8 mouse cellular contexts compared by ENCODE assay signal in the genomic region with DNA sequence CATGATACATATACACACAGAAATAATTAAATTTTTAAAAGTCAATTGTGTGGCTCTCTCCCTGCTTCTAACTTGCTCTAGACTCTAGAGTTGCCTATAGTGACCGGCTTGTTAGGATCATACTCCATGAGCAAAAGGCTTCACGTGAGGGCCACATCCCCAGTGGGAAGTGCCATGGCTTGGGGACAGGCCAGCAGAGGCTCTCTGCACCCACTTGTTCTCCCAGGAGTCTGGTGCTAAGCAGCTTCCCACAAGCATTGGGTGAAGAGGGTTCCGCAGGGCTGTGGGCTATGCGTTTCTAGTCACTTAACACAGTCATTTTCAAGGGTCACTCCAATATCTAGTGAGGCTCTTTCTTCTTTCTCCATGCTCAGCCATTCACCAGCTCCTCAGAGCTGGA. TPM values are rescaled to one million over a fixed set of nuclear protein-coding genes. Genes with fewer than 3 reads are reported as not detected.
DNase-seq lines count a peak whose midpoint lies in the region; ATAC-seq and TF ChIP-seq lines count a peak whose summit lies in the region.

No protein-coding gene starts in this region.

- no peak for ATAC-seq in heart, embryonic 13.5 days (ENCODE audit: extremely low read depth, insufficient number of reproducible peaks, low FRiP score, low TSS enrichment)
- no peak for ATAC-seq in midbrain, postnatal 0 days (ENCODE audit: low FRiP score)
- ATAC-seq in midbrain, embryonic 11.5 days (ENCODE audit: low FRiP score) = no peak
- ATAC-seq in stomach, postnatal 0 days (ENCODE audit: low FRiP score, low TSS enrichment) = no peak

- H3K9me3 ChIP-seq in heart, embryonic 13.5 days = no peaks in the 10 kb centered on the region
- H3K9me3 ChIP-seq in midbrain, postnatal 0 days (ENCODE audit: low read length) = no peaks in the 10 kb centered on the region
- no peaks in the 10 kb centered on the region for H3K9me3 ChIP-seq in midbrain, embryonic 11.5 days (ENCODE audit: control insufficient read depth, low read length)
- no peaks in the 10 kb centered on the region for H3K9me3 ChIP-seq in stomach, postnatal 0 days (ENCODE audit: control insufficient read depth, low read length)

- no peak overlapping the region for H3K9ac ChIP-seq in heart, embryonic 13.5 days
- no peak overlapping the region for H3K9ac ChIP-seq in midbrain, postnatal 0 days (replicated peaks; ENCODE audit: low read length, poor library complexity, severe bottlenecking)
- H3K9ac ChIP-seq in midbrain, embryonic 11.5 days (ENCODE audit: low read length) = no peak overlapping the region
- peak overlapping the region; percentile 82 for H3K9ac ChIP-seq in stomach, postnatal 0 days (ENCODE audit: low read length)

- H3K4me2 ChIP-seq in heart, embryonic 13.5 days = peak overlapping the region; percentile 92; the same call in 1 of the 2 replicates
- 0 out of 2 replicates have a peak overlapping the region, but pooled peaks have one; percentile 80 for H3K4me2 ChIP-seq in midbrain, postnatal 0 days (ENCODE audit: low read depth, low read length, poor library complexity, severe bottlenecking)
- H3K4me2 ChIP-seq in midbrain, embryonic 11.5 days = no peak overlapping the region
- H3K4me2 ChIP-seq in stomach, postnatal 0 days (replicated peaks; ENCODE audit: low read depth) = peak overlapping the region; percentile 77

- no peaks in the 10 kb centered on the region for H3K36me3 ChIP-seq in heart, embryonic 13.5 days
- no peaks in the 10 kb centered on the region for H3K36me3 ChIP-seq in midbrain, postnatal 0 days (ENCODE audit: insufficient read depth, low read length)
- H3K36me3 ChIP-seq in midbrain, embryonic 11.5 days (ENCODE audit: control insufficient read depth, insufficient read depth, low read length) = no peaks in the 10 kb centered on the region
- H3K36me3 ChIP-seq in stomach, postnatal 0 days (ENCODE audit: control insufficient read depth, insufficient read depth, low read length) = no peaks in the 10 kb centered on the region

- WGBS in heart, embryonic 13.5 days = 91% methylated on average over 4 of the region's 4 CpGs
- WGBS in midbrain, postnatal 0 days = 91% methylated on average over 4 of the region's 4 CpGs
- 84% methylated on average over 4 of the region's 4 CpGs for WGBS in midbrain, embryonic 11.5 days
- WGBS in lung, adult 2 months = 63% methylated on average over 4 of the region's 4 CpGs
- 72% methylated on average over 4 of the region's 4 CpGs for WGBS in stomach, postnatal 0 days

- DNase-seq in heart, adult 8-10 months (ENCODE audit: low spot score) = no peak
- DNase-seq in midbrain, postnatal 0 days (ENCODE audit: low spot score) = no peak
- DNase-seq in midbrain, embryonic 11.5 days (ENCODE audit: low spot score, missing footprints) = no peak
- peak; percentile 57 for DNase-seq in lung, adult 2 months
- DNase-seq in stomach, postnatal 0 days (ENCODE audit: low spot score) = no peak
- DNase-seq in urinary bladder, postnatal 4 days (ENCODE audit: low spot score in 2 of 2) = no peak
- DNase-seq in right cerebral cortex, adult 18-20 months = no peak

- no peak overlapping the region for H3K4me3 ChIP-seq in heart, embryonic 13.5 days
- H3K4me3 ChIP-seq in midbrain, postnatal 0 days (ENCODE audit: low read depth, low read length) = no peak overlapping the region
- H3K4me3 ChIP-seq in midbrain, embryonic 11.5 days (ENCODE audit: low read depth, low read length) = no peak overlapping the region
- no peak overlapping the region for H3K4me3 ChIP-seq in lung, adult 2 months (replicated peaks; ENCODE audit: extremely low read depth, low read depth, low read length)
- H3K4me3 ChIP-seq in stomach, postnatal 0 days (ENCODE audit: low read depth, low read length) = peak overlapping the region; percentile 72; the same call in 1 of the 2 replicates

- peaks cover 77% of the 10 kb centered on the region for H3K4me1 ChIP-seq in heart, embryonic 13.5 days
- peaks cover 14% of the 10 kb centered on the region; the same call in 1 of the 2 replicates for H3K4me1 ChIP-seq in midbrain, postnatal 0 days (ENCODE audit: insufficient read depth, low read length)
- H3K4me1 ChIP-seq in midbrain, embryonic 11.5 days (ENCODE audit: control insufficient read depth, insufficient read depth, low read length) = peaks cover 26% of the 10 kb centered on the region
- peaks cover 28% of the 10 kb centered on the region for H3K4me1 ChIP-seq in lung, adult 2 months (ENCODE audit: control insufficient read depth, insufficient read depth, low read length)
- peaks cover 35% of the 10 kb centered on the region for H3K4me1 ChIP-seq in stomach, postnatal 0 days (replicated peaks; ENCODE audit: control insufficient read depth, insufficient read depth)

- H3K27ac ChIP-seq in heart, embryonic 13.5 days (replicated peaks) = peak overlapping the region; percentile 58
- H3K27ac ChIP-seq in midbrain, postnatal 0 days (ENCODE audit: low read depth, low read length) = no peak overlapping the region
- H3K27ac ChIP-seq in midbrain, embryonic 11.5 days (ENCODE audit: low read depth, low read length) = no peak overlapping the region
- peak overlapping the region; percentile 98 for H3K27ac ChIP-seq in stomach, postnatal 0 days (replicated peaks)

- no peak for TF ChIP-seq EP300 in stomach, postnatal 0 days (optimal IDR thresholded peaks at IDR 0.05)

- TF ChIP-seq POLR2A in lung, adult 2 months (IDR thresholded peaks at IDR 0.05; ENCODE audit: borderline replicate concordance, extremely low read depth, low read depth, low read length) = peak; percentile 32; the same call in 1 of the 2 replicates

- H3K27me3 ChIP-seq in heart, embryonic 13.5 days (replicated peaks) = no peaks in the 10 kb centered on the region
- H3K27me3 ChIP-seq in midbrain, postnatal 0 days (ENCODE audit: insufficient read depth, low read length) = no peaks in the 10 kb centered on the region
- H3K27me3 ChIP-seq in midbrain, embryonic 11.5 days (ENCODE audit: control insufficient read depth, insufficient read depth, low read length) = peaks cover 6% of the 10 kb centered on the region
- H3K27me3 ChIP-seq in stomach, postnatal 0 days (ENCODE audit: control insufficient read depth, insufficient read depth, low read length) = no peaks in the 10 kb centered on the region

- no peak for TF ChIP-seq CTCF in midbrain, postnatal 0 days (IDR thresholded peaks at IDR 0.05)
- TF ChIP-seq CTCF in lung, adult 2 months (IDR thresholded peaks at IDR 0.05; ENCODE audit: insufficient read depth, low read length) = no peak
- no peak for TF ChIP-seq CTCF in stomach, postnatal 0 days (IDR thresholded peaks at IDR 0.05; ENCODE audit: low read depth)

RNA-seq across cellular contexts. Expression of a gene that starts 2.0 kb away (rescaled TPM):
- 2.7 and 3.1 TPM in 2 replicates for polyA plus RNA-seq in heart, embryonic 13.5 days (2015; fragmentation: Nextera tagmentation; extraction: Ambion mirVana)
- 10 to 100 TPM in 3 of 4 experiments, 1 to 10 TPM in 1; 8.3 to 15.0 (median 13.5) TPM for total RNA-seq in heart, adult 8-10 months (2022)
- total RNA-seq in midbrain, postnatal 0 days (2014; rRNA removed) = 10.5 and 11.3 TPM in 2 replicates
- 3.3 and 3.8 TPM in 2 replicates for polyA plus RNA-seq in midbrain, postnatal 0 days (2015; fragmentation: Nextera tagmentation; extraction: Ambion mirVana)
- 1.5 and 1.6 TPM in 2 replicates for polyA plus RNA-seq in midbrain, embryonic 11.5 days (2014; fragmentation: Nextera tagmentation; extraction: Ambion mirVana)
- 6.9 and 21.0 TPM in 2 replicates for polyA plus RNA-seq in lung, adult 2 months (2012; rRNA removed)
- polyA plus RNA-seq in stomach, postnatal 0 days (2015; fragmentation: Nextera tagmentation; extraction: Ambion mirVana) = 2.4 and 2.8 TPM in 2 replicates

RNA-seq across cellular contexts. Expression of a gene that starts 37.3 kb away (rescaled TPM):
- polyA plus RNA-seq in heart, embryonic 13.5 days (2015; fragmentation: Nextera tagmentation; extraction: Ambion mirVana) = 3.8 and 4.3 TPM in 2 replicates
- total RNA-seq in heart, adult 8-10 months (2022) = 1 to 10 TPM; 4.2 to 5.4 (median 4.9) TPM
- total RNA-seq in midbrain, postnatal 0 days (2014; rRNA removed) = 17.3 and 18.4 TPM in 2 replicates
- polyA plus RNA-seq in midbrain, postnatal 0 days (2015; fragmentation: Nextera tagmentation; extraction: Ambion mirVana) = 6.1 and 7.0 TPM in 2 replicates
- polyA plus RNA-seq in midbrain, embryonic 11.5 days (2014; fragmentation: Nextera tagmentation; extraction: Ambion mirVana) = 6.0 and 7.3 TPM in 2 replicates
- polyA plus RNA-seq in lung, adult 2 months (2012; rRNA removed) = 16.1 and 20.2 TPM in 2 replicates
- polyA plus RNA-seq in stomach, postnatal 0 days (2015; fragmentation: Nextera tagmentation; extraction: Ambion mirVana) = 3.0 and 3.1 TPM in 2 replicates

RNA-seq across cellular contexts. Expression of a gene that starts 43.3 kb away (rescaled TPM):
- polyA plus RNA-seq in heart, embryonic 13.5 days (2015; fragmentation: Nextera tagmentation; extraction: Ambion mirVana) = 61.5 and 70.9 TPM in 2 replicates
- total RNA-seq in heart, adult 8-10 months (2022) = 10 to 100 TPM; 18.6 to 20.4 (median 20.0) TPM
- total RNA-seq in midbrain, postnatal 0 days (2014; rRNA removed) = 105 and 119 TPM in 2 replicates
- 111 and 113 TPM in 2 replicates for polyA plus RNA-seq in midbrain, postnatal 0 days (2015; fragmentation: Nextera tagmentation; extraction: Ambion mirVana)
- polyA plus RNA-seq in midbrain, embryonic 11.5 days (2014; fragmentation: Nextera tagmentation; extraction: Ambion mirVana) = 300 and 322 TPM in 2 replicates
- polyA plus RNA-seq in lung, adult 2 months (2012; rRNA removed) = 40.5 and 54.4 TPM in 2 replicates
- 40.7 and 43.1 TPM in 2 replicates for polyA plus RNA-seq in stomach, postnatal 0 days (2015; fragmentation: Nextera tagmentation; extraction: Ambion mirVana)

RNA-seq across cellular contexts. Expression of a gene that starts 58.5 kb away (rescaled TPM):
- 92.0 and 107 TPM in 2 replicates for polyA plus RNA-seq in heart, embryonic 13.5 days (2015; fragmentation: Nextera tagmentation; extraction: Ambion mirVana)
- 10 to 100 TPM; 41.5 to 53.3 (median 44.4) TPM for total RNA-seq in heart, adult 8-10 months (2022)
- total RNA-seq in midbrain, postnatal 0 days (2014; rRNA removed) = 58.5 and 97.5 TPM in 2 replicates
- polyA plus RNA-seq in midbrain, postnatal 0 days (2015; fragmentation: Nextera tagmentation; extraction: Ambion mirVana) = 114 and 116 TPM in 2 replicates
- 163 and 169 TPM in 2 replicates for polyA plus RNA-seq in midbrain, embryonic 11.5 days (2014; fragmentation: Nextera tagmentation; extraction: Ambion mirVana)
- 51.6 and 57.4 TPM in 2 replicates for polyA plus RNA-seq in lung, adult 2 months (2012; rRNA removed)
- polyA plus RNA-seq in stomach, postnatal 0 days (2015; fragmentation: Nextera tagmentation; extraction: Ambion mirVana) = 58.1 and 60.1 TPM in 2 replicates

Comparison
In these comparisons a context has a peak if more than half of its experiments do, and no peak if none do; other contexts are left out.
1. H3K27ac ChIP-seq: peak in heart, embryonic 13.5 days (single experiment) and stomach, postnatal 0 days (single experiment); none in midbrain, postnatal 0 days (single experiment) and midbrain, embryonic 11.5 days (single experiment).